Mouse (Mus musculus) liver, embryonic 11.5 days (tissue): ENCODE data around the gene Mef2b. TPM values are rescaled to one million over a fixed set of nuclear protein-coding genes. Genes with fewer than 3 reads are reported as not detected.

Experiments used
- ATAC-seq: fragments of 200-750 bp; cut with Nextera tagmentation; replicated peaks from 2 replicates; pipeline ENCODE4 v1.8.0; 2017; ENCODE audit warnings: moderate number of reproducible peaks, mild to moderate bottlenecking, moderate TSS enrichment, moderate library complexity; ENCODE audit not compliant: low FRiP score
- DNase-seq: peaks from one replicate; pipeline ENCODE4 v3.0.0-alpha.2; 2017; ENCODE audit warnings: low spot score
- H3K27ac ChIP-seq: fragments of 300-500 bp; sonication (generic); 2 replicates; pipeline ENCODE4 v1.5.1; 2014; ENCODE audit warnings: mild to moderate bottlenecking, low read depth, low read length, control low read depth
- H3K27me3 ChIP-seq: fragments of 300-500 bp; sonication (generic); replicated peaks from 2 replicates; pipeline ENCODE4 v1.6.1; 2014; ENCODE audit warnings: low read length, mixed read lengths; ENCODE audit not compliant: control insufficient read depth, insufficient read depth
- H3K36me3 ChIP-seq: fragments of 300-500 bp; sonication (generic); 2 replicates; pipeline ENCODE4 v1.6.1; 2014; ENCODE audit warnings: mild to moderate bottlenecking, low read length, moderate library complexity, mixed read lengths; ENCODE audit not compliant: control insufficient read depth, insufficient read depth
- H3K4me1 ChIP-seq: fragments of 300-500 bp; sonication (generic); replicated peaks from 2 replicates; pipeline ENCODE4 v1.6.1; 2014; ENCODE audit warnings: low read length, mixed read lengths; ENCODE audit not compliant: control insufficient read depth, insufficient read depth
- H3K4me2 ChIP-seq: fragments of 300-500 bp; sonication (generic); 2 replicates; pipeline ENCODE4 v1.6.1; 2014; ENCODE audit warnings: mild to moderate bottlenecking, control low read depth, moderate library complexity
- H3K4me3 ChIP-seq: fragments of 300-500 bp; sonication (generic); 2 replicates; pipeline ENCODE4 v1.5.1; 2014; ENCODE audit warnings: low read depth, low read length, control low read depth
- H3K9ac ChIP-seq: fragments of 300-500 bp; sonication (generic); 2 replicates; pipeline ENCODE4 v1.6.1; 2014; ENCODE audit warnings: low read depth, low read length, control low read depth
- H3K9me3 ChIP-seq: fragments of 300-500 bp; sonication (generic); 2 replicates; pipeline ENCODE4 v1.6.1; 2016; ENCODE audit warnings: low read length, inconsistent platforms, mixed read lengths; ENCODE audit not compliant: control insufficient read depth
- WGBS: fragments of 180-500 bp; shearing (Covaris S2); extraction: QIAGEN DNeasy Blood & Tissue Kit; methylation state at CpG from one replicate; pipeline ENCODE4 v1.1.7; 2014; 5-methylcytosine and 5-hydroxymethylcytosine counted together
- polyA plus RNA-seq: library from polyadenylated mRNA; unstranded; fragments of >200 nt; fragmentation: Nextera tagmentation; extraction: Ambion mirVana; gene quantifications from 2 replicates; pipeline ENCODE4 v1.2.1, GENCODE M21; 2014

The Mef2b gene
- polyA plus RNA-seq, 1 experiment from 2014 or later, result 0.51 TPM

GRCm38 (mm10) chr8:70174079-70174478 lies 34.6 kb downstream of the Mef2b start:
- Histone ChIP-seq H3K27me3 (no peaks in the 10 kb centered on the region), H3K36me3 (0 out of 2 replicates have a peak, but pooled peaks cover 3% of the 10 kb centered on the region), H3K27ac (no peak overlapping the region; the same call in 1 of the 2 replicates), H3K9ac (no peak overlapping the region), H3K4me3 (no peak overlapping the region), H3K4me1 (peaks cover 27% of the 10 kb centered on the region), H3K4me2 (peak overlapping the region; percentile 75), H3K9me3 (no peaks in the 10 kb centered on the region)
- DNase-seq, result no peak
- WGBS, result 83% methylated on average over 7 of the region's 7 CpGs
- ATAC-seq, result no peak

GRCm38 (mm10) chr8:70178231-70178630 lies 38.7 kb downstream of the Mef2b start:
- H3K36me3 ChIP-seq, result peaks cover 20% of the 10 kb centered on the region
- peaks cover 27% of the 10 kb centered on the region for H3K4me1 ChIP-seq

GRCm38 (mm10) chr8:70179082-70179481 lies 39.6 kb downstream of the Mef2b start:
- peaks cover 19% of the 10 kb centered on the region for H3K4me1 ChIP-seq
- H3K4me2 ChIP-seq, result no peak overlapping the region
- no peaks in the 10 kb centered on the region for H3K27me3 ChIP-seq
- ATAC-seq (no peak), DNase-seq (no peak)
- H3K9me3 ChIP-seq, result no peaks in the 10 kb centered on the region
- peaks cover 20% of the 10 kb centered on the region for H3K36me3 ChIP-seq
- H3K4me3 ChIP-seq, result no peak overlapping the region
- no peak overlapping the region for H3K9ac ChIP-seq
- no peak overlapping the region for H3K27ac ChIP-seq
- WGBS, result 94% methylated on average over 4 of the region's 4 CpGs

More at GRCm38 (mm10) chr8:70178231-70178630, 38.7 kb downstream of the Mef2b start:
- H3K27me3 ChIP-seq, result no peaks in the 10 kb centered on the region
- DNase-seq (no peak), ATAC-seq (no peak)
- H3K27ac ChIP-seq, result no peak overlapping the region
- no peak overlapping the region for H3K4me3 ChIP-seq
- H3K4me2 ChIP-seq, result no peak overlapping the region
- no peak overlapping the region for H3K9ac ChIP-seq
- no peaks in the 10 kb centered on the region for H3K9me3 ChIP-seq
- WGBS, result 91% methylated on average over 2 of the region's 2 CpGs

GRCm38 (mm10) chr8:70181212-70181902 lies 41.8 kb downstream of the Mef2b start:
- DNase-seq, result no peak
- ATAC-seq, result peak; percentile 91
- Histone ChIP-seq H3K4me3 (no peak overlapping the region), H3K9me3 (no peaks in the 10 kb centered on the region), H3K9ac (peak overlapping the region; percentile 36; the same call in 1 of the 2 replicates), H3K27me3 (no peaks in the 10 kb centered on the region), H3K4me1 (peaks cover 16% of the 10 kb centered on the region), H3K4me2 (peak overlapping the region; percentile 44), H3K27ac (peak overlapping the region; percentile 68), H3K36me3 (peaks cover 20% of the 10 kb centered on the region)
- WGBS, result 63% methylated on average over 16 of the region's 16 CpGs

GRCm38 (mm10) chr8:70181903-70182252 lies 42.4 kb downstream of the Mef2b start:
- no peak; the same call in 1 of the 2 replicates for ATAC-seq
- H3K27ac ChIP-seq, result peak overlapping the region; percentile 50

GRCm38 (mm10) chr8:70183194-70183593 lies 43.7 kb downstream of the Mef2b start:
- no peaks in the 10 kb centered on the region for H3K9me3 ChIP-seq
- H3K36me3 ChIP-seq, result peaks cover 17% of the 10 kb centered on the region
- ATAC-seq, result no peak
- H3K27me3 ChIP-seq, result no peaks in the 10 kb centered on the region
- no peak for DNase-seq
- H3K4me3 ChIP-seq, result no peak overlapping the region
- H3K4me1 ChIP-seq, result peaks cover 21% of the 10 kb centered on the region
- WGBS, result 83% methylated on average over 4 of the region's 4 CpGs
- H3K4me2 ChIP-seq, result no peak overlapping the region
- H3K27ac ChIP-seq, result 0 out of 2 replicates have a peak overlapping the region, but pooled peaks have one; percentile 41
- H3K9ac ChIP-seq, result no peak overlapping the region

More at GRCm38 (mm10) chr8:70181903-70182252, 42.4 kb downstream of the Mef2b start:
- peak overlapping the region; percentile 7; the same call in 1 of the 2 replicates for H3K9ac ChIP-seq
- no peaks in the 10 kb centered on the region for H3K27me3 ChIP-seq
- H3K9me3 ChIP-seq, result no peaks in the 10 kb centered on the region
- 52% methylated on average over 2 of the region's 2 CpGs for WGBS
- peaks cover 16% of the 10 kb centered on the region for H3K4me1 ChIP-seq
- no peak for DNase-seq
- peaks cover 20% of the 10 kb centered on the region for H3K36me3 ChIP-seq
- H3K4me2 ChIP-seq, result peak overlapping the region; percentile 44
- no peak overlapping the region for H3K4me3 ChIP-seq

GRCm38 (mm10) chr8:70188707-70189106 lies 49.2 kb downstream of the Mef2b start:
- H3K27ac ChIP-seq, result no peak overlapping the region
- no peak for ATAC-seq
- no peak overlapping the region for H3K4me2 ChIP-seq
- peaks cover 13% of the 10 kb centered on the region; the same call in 1 of the 2 replicates for H3K4me1 ChIP-seq
- 62% methylated on average over 7 of the region's 7 CpGs for WGBS
- H3K4me3 ChIP-seq, result no peak overlapping the region
- no peak overlapping the region for H3K9ac ChIP-seq
- no peaks in the 10 kb centered on the region for H3K9me3 ChIP-seq
- no peak for DNase-seq
- H3K36me3 ChIP-seq, result no peaks in the 10 kb centered on the region
- no peaks in the 10 kb centered on the region for H3K27me3 ChIP-seq

GRCm38 (mm10) chr8:70193238-70193637 lies 53.7 kb downstream of the Mef2b start:
- Histone ChIP-seq H3K9ac (no peak overlapping the region), H3K4me2 (no peak overlapping the region), H3K9me3 (no peaks in the 10 kb centered on the region), H3K27me3 (no peaks in the 10 kb centered on the region), H3K27ac (peak overlapping the region; percentile 16; the same call in 1 of the 2 replicates), H3K4me1 (0 out of 2 replicates have a peak, but pooled peaks cover 8% of the 10 kb centered on the region), H3K36me3 (no peaks in the 10 kb centered on the region), H3K4me3 (no peak overlapping the region)
- 74% methylated on average over 5 of the region's 5 CpGs for WGBS
- peak; percentile 37; the same call in 1 of the 2 replicates for ATAC-seq
- DNase-seq, result no peak

GRCm38 (mm10) chr8:70194191-70194590 lies 54.7 kb downstream of the Mef2b start:
- Histone ChIP-seq H3K9ac (no peak overlapping the region), H3K4me1 (0 out of 2 replicates have a peak, but pooled peaks cover 8% of the 10 kb centered on the region), H3K4me2 (no peak overlapping the region), H3K36me3 (no peaks in the 10 kb centered on the region), H3K4me3 (no peak overlapping the region), H3K27ac (no peak overlapping the region), H3K9me3 (no peaks in the 10 kb centered on the region), H3K27me3 (no peaks in the 10 kb centered on the region)
- ATAC-seq (no peak), DNase-seq (no peak)
- WGBS, result 83% methylated on average over 3 of the region's 3 CpGs
